Mouse (Mus musculus): ENCODE measurements around the gene Obsl1.

- TF ChIP-seq CTCF (IDR thresholded peaks at IDR 0.05; ENCODE audit: low read depth) (no peak), EP300 (IDR thresholded peaks at IDR 0.05; ENCODE audit: low read depth) (no peak)
Observed at GRCm38 (mm10) chr1:75444208-75444607, 62.0 kb downstream of the Obsl1 start.

All from liver, embryonic 14.5 days (tissue).